Mouse (Mus musculus) retina, adult 2 months (tissue): ENCODE measurements around the gene Mturn.

Source experiments
- DNase-seq: peaks from one replicate; pipeline ENCODE4 v3.0.0-alpha.2; 2012; ENCODE audit warnings: low read depth, low spot score

Gene Mturn

GRCm38 (mm10) chr6:54729451-54730105 lies 48.2 kb downstream of the Mturn start:
- no peak for DNase-seq

- no peak for DNase-seq
These were observed 50.3 kb downstream of the Mturn start for GRCm38 (mm10) chr6:54731726-54732125.

DNA sequence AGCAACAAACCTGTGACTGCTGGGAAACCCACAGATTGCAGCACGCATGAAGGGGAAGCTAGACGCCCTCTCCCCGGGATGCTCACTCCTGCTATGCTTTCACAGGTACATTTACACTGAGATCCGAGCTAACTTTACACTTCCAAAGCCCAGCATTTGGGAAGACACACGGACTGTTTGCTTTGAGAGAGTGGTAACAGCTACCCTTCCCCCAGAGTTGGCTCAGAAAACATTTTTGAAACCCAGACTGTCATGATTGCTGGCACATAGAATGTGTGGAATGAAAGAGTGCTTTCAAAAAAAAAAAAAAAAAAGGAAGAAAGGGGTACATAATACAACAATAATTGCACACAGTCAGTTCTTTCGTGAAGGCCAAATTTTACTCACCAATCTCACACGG lies 51.3 kb downstream of the Mturn start:
- DNase-seq: no peak

GRCm38 (mm10) chr6:54736126-54736525 lies 54.7 kb downstream of the Mturn start:
- no peak for DNase-seq

GRCm38 (mm10) chr6:54737255-54737654 lies 55.8 kb downstream of the Mturn start:
- DNase-seq: no peak

- DNase-seq: no peak
These were observed 56.3 kb downstream of the Mturn start for GRCm38 (mm10) chr6:54737684-54738083.

DNA sequence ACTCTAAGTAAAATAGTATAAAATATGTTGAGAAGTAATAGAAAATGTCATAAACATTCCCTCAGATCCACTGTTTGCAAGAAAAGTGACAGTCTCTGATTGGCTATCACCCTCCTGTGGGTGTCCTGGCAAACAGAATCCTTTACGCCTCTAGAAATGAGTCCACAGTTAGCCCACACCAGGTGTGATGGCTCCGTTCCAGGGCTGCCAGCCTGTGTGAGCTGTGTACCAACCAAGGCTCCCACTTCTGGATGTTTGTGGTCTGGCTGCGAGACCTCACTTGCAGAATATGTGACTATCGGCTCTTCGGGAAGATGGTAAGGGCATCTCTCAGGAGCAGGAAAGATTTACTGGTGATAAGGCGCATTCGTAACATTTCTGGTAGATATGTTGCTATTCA lies 67.6 kb downstream of the Mturn start:
- DNase-seq: no peak

GRCm38 (mm10) chr6:54751621-54752020 lies 70.2 kb downstream of the Mturn start:
- DNase-seq: no peak

DNA sequence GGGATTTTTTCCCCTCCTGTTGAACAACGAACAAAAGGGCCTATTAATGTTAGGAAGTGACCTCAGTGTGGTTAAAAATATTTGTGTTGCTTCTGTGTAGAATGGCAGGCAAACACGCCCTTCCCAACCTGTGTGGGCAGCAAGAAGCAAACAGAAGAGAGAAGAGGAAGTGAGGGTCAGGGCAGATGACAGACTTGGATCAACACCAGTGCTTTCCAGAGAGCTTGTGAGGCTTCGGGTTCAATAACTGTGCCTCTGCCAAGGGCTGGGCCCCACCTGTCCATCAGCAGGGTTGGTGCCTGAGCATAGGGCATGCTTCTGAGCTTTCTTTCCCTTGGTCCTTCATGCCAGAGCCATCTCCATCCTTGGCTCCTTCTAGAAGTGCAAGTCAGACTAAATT lies 70.7 kb downstream of the Mturn start:
- no peak for DNase-seq
